Mouse (Mus musculus) MEL (cell line): ENCODE results near the gene Tnnc1. TPM values are rescaled to one million over a fixed set of nuclear protein-coding genes. Genes with fewer than 3 reads are reported as not detected.
A peak's percentile ranks its signal among the peaks of the same experiment; 100 is the strongest.

Experiments
- DNase-seq: peaks from one replicate; pipeline ENCODE4 v3.0.0; 2011; ENCODE audit warnings: low read depth, low spot score
- H3K27ac ChIP-seq: 2 replicates; pipeline ENCODE4 v1.5.1; 2012; ENCODE audit warnings: low read depth, mild to moderate bottlenecking, control low read depth, low read length, moderate library complexity; ENCODE audit not compliant: control insufficient read depth
- H3K27me3 ChIP-seq, 2 experiments: fragments of 150-350 bp in 1 of 2; sonication (generic) in 1 of 2; 2 replicates each; pipeline ENCODE4 v1.6.1; 2012; ENCODE audit warnings: low read length in 2 of 2, mild to moderate bottlenecking in 2 of 2, improper control_type of control experiment in 1 of 2, moderate library complexity in 1 of 2; ENCODE audit not compliant: insufficient read depth in 2 of 2, control insufficient read depth in 1 of 2
- H3K36me3 ChIP-seq, 2 experiments: 2 replicates each; pipeline ENCODE4 v1.6.1; 2012 to 2014; ENCODE audit warnings: low read length in 2 of 2, improper control_type of control experiment in 1 of 2, inconsistent platforms in 1 of 2, mild to moderate bottlenecking in 1 of 2; ENCODE audit not compliant: insufficient read depth in 2 of 2, control insufficient read depth in 1 of 2
- H3K4me1 ChIP-seq, 2 experiments: fragments of 150-350 bp in 1 of 2; sonication (generic) in 1 of 2; 2 replicates each; pipeline ENCODE4 v1.6.1; 2012; ENCODE audit warnings: low read length in 2 of 2, improper control_type of control experiment in 1 of 2, mild to moderate bottlenecking in 1 of 2; ENCODE audit not compliant: insufficient read depth in 2 of 2, control insufficient read depth in 1 of 2
- H3K4me3 ChIP-seq, 2 experiments: fragments of 150-350 bp in 1 of 2; sonication (generic) in 1 of 2; 2 replicates each; pipeline ENCODE4 v1.5.1; 2012; ENCODE audit warnings: low read depth in 2 of 2, low read length in 2 of 2, mild to moderate bottlenecking in 2 of 2, moderate library complexity in 2 of 2, control low read depth in 1 of 2, improper control_type of control experiment in 1 of 2; ENCODE audit not compliant: control insufficient read depth in 1 of 2, insufficient read depth in 1 of 2
- H3K79me2 ChIP-seq: 2 replicates; pipeline ENCODE4 v1.6.1; 2012; ENCODE audit warnings: mild to moderate bottlenecking, low read length, moderate library complexity; ENCODE audit not compliant: control insufficient read depth, poor library complexity, insufficient read depth
- H3K9ac ChIP-seq: 2 replicates; pipeline ENCODE4 v1.6.1; 2012; ENCODE audit warnings: low read depth, mild to moderate bottlenecking, control low read depth, low read length, moderate library complexity; ENCODE audit not compliant: control insufficient read depth, poor library complexity, severe bottlenecking
- H3K9me3 ChIP-seq: fragments of 150-350 bp; sonication (generic); replicated peaks from 2 replicates; pipeline ENCODE4 v1.6.1; 2012; ENCODE audit warnings: mild to moderate bottlenecking, low read length, improper control_type of control experiment, moderate library complexity; ENCODE audit not compliant: insufficient read depth
- ELF1 ChIP-seq: IDR thresholded peaks from 2 replicates; pipeline ENCODE4 v1.6.1; 2014; ENCODE audit warnings: low read depth, mild to moderate bottlenecking, inconsistent platforms, low read length, improper control_type of control experiment, moderate library complexity
- EP300 ChIP-seq, 2 experiments: IDR thresholded peaks; 2 replicates each; pipeline ENCODE4 v1.6.1; 2011; ENCODE audit warnings: improper control_type of control experiment in 2 of 2, low read length in 2 of 2, low read depth in 1 of 2, mild to moderate bottlenecking in 1 of 2
- GATA1 ChIP-seq: IDR thresholded peaks from 2 replicates; pipeline ENCODE4 v1.6.1; 2011; ENCODE audit warnings: low read depth, low read length, improper control_type of control experiment
- MAZ ChIP-seq: IDR thresholded peaks from 2 replicates; pipeline ENCODE4 v1.6.1; 2012; ENCODE audit warnings: low read depth, mild to moderate bottlenecking, inconsistent platforms, low read length, improper control_type of control experiment
- MXI1 ChIP-seq: IDR thresholded peaks from 2 replicates; pipeline ENCODE4 v1.6.1; 2011; ENCODE audit warnings: mild to moderate bottlenecking, low read depth, low read length, improper control_type of control experiment
- MYC ChIP-seq: IDR thresholded peaks from 2 replicates; pipeline ENCODE4 v1.6.1; 2011; ENCODE audit warnings: low read depth, mild to moderate bottlenecking, low read length, improper control_type of control experiment, moderate library complexity
- NELFE ChIP-seq: IDR thresholded peaks from 2 replicates; pipeline ENCODE4 v1.6.1; 2011; ENCODE audit warnings: low read depth, low read length, improper control_type of control experiment
- TAL1 ChIP-seq: IDR thresholded peaks from 2 replicates; pipeline ENCODE4 v1.6.1; 2012; ENCODE audit warnings: mild to moderate bottlenecking, inconsistent platforms, low read length, moderate library complexity, mixed read lengths
- UBTF ChIP-seq: IDR thresholded peaks from 2 replicates; pipeline ENCODE4 v1.6.1; 2012; ENCODE audit warnings: low read depth, mild to moderate bottlenecking, inconsistent platforms, low read length, improper control_type of control experiment, moderate library complexity, borderline replicate concordance; ENCODE audit not compliant: insufficient read depth
- ZNF384 ChIP-seq: IDR thresholded peaks from 2 replicates; pipeline ENCODE4 v1.6.1; 2012; ENCODE audit warnings: low read depth, mild to moderate bottlenecking, inconsistent platforms, low read length, improper control_type of control experiment
- polyA plus RNA-seq, 2 experiments: library from polyadenylated mRNA; stranded (reverse) in 1 of 2; unstranded in 1 of 2; fragments of >175 nt in 1 of 2; fragments of >200 nt in 1 of 2; gene quantifications; 2 replicates each; pipeline versions ENCODE4 v1.2.1 to v1.2.4; 2012; ENCODE audit warnings: low replicate concordance in 2 of 2, low read depth in 1 of 2; ENCODE audit not compliant: insufficient read length in 2 of 2, insufficient read depth in 1 of 2, missing spikeins in 1 of 2
- total RNA-seq: library from RNA; depleted of rRNA; stranded (reverse); fragments of 300-350 nt; gene quantifications from 2 replicates; pipeline ENCODE4 v1.2.3, GENCODE M21; 2012

Tnnc1 gene
- total and polyA plus RNA-seq, 3 experiments: 0.19 TPM; not detected in 2

DNA sequence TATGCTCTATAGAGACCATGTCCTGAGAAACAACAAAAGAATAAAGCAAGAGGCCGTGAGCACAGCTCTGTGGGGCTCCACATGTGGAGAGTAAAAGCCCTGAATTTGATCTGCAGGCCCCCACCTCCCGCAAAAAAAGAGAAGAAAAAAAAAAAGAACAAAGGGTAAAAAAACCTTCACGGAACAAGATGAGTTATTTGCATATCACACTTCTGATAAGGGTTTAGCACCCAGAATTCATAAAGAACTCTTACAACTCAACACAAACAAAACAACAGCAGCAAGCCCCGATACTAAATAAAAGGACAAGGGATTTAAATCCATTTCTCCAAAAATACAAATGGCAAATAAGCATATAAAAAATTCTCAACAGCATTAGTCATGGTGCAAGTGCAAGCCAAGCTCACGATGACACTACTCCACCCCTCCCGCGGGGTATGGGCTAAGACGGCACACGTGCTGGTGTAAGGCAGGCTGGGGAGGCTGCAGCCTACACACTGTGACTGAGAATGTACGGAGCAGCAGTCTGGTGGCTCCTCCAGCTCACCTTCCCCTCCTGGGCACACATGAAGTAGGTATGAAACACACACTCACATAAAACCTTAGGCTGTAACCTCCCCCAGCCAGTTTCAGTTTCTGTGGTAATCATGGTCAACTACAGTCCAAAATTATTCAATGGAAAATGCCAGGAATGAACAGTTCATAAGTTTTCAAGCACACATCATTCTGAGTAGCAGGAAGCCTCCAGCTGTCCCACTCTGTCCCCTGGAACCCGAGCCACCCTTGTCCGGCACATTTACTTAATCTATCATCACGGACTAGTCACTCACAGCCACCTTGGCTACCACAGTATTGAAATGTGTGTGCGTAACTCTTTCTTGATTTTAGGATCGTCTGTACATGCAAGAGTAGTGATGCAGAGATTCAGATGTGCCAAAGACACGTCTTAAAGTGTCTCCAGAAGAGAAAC is 10.3 kb upstream of the Tnnc1 start:
- TF ChIP-seq EP300 (IDR thresholded peaks at IDR 0.05; ENCODE audit: low read depth in 1 of 2, low read length in 2 of 2): no peak
- TF ChIP-seq ZNF384: peak; percentile 88
- peak; percentile 26; the same call in 1 of the 2 replicates for TF ChIP-seq MXI1
- 0 out of 2 replicates have a peak, but pooled peaks have one; percentile 24 for TF ChIP-seq MYC
- peak; percentile 84 for TF ChIP-seq GATA1
- Histone ChIP-seq H3K27ac (no peak overlapping the region), H3K9me3 (no peaks in the 10 kb centered on the region), H3K36me3 (peaks cover 3 to 15% of the 10 kb centered on the region in 2 experiments; a peak in 3 of 4 replicates), H3K27me3 (no peaks in the 10 kb centered on the region), H3K4me3 (no peak overlapping the region; a peak in 1 of 4 replicates), H3K79me2 (no peaks in the 10 kb centered on the region), H3K4me1 (peaks cover 0 to 6% of the 10 kb centered on the region in 2 experiments; a peak in 2 of 4 replicates), H3K9ac (no peak overlapping the region)
- peak; percentile 61 for DNase-seq

GRCm38 (mm10) chr14:31199599-31199998 is 8.5 kb upstream of the Tnnc1 start:
- Histone ChIP-seq H3K4me3 (no peak overlapping the region), H3K9me3 (no peaks in the 10 kb centered on the region), H3K79me2 (no peaks in the 10 kb centered on the region; the same call in 1 of the 2 replicates), H3K27me3 (no peaks in the 10 kb centered on the region), H3K4me1 (peaks cover 0 to 6% of the 10 kb centered on the region in 2 experiments; a peak in 2 of 4 replicates), H3K9ac (no peak overlapping the region), H3K27ac (no peak overlapping the region), H3K36me3 (peaks cover 3 to 26% of the 10 kb centered on the region in 2 experiments; a peak in 3 of 4 replicates)
- DNase-seq: no peak
- no peak for TF ChIP-seq NELFE
- TF ChIP-seq MAZ: no peak

DNA sequence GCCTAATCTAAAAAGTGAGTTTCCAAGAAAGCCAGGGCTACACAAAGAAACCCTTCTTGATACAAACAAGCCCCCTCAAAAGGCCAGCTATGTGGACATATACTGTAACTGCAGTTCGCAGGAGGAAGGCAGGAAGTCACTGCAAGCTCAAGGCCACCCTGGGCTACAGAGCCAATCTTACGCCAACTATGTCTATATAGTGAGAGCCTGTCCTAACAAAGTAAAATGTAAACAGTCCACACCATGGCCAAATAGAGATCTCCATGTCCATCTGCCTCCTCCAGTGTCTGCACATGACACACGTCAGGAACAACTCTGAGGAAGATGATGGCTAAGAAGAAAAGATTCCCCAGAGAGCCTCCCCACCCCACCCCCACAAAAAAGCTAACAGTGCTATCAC is 8.1 kb upstream of the Tnnc1 start:
- Histone ChIP-seq H3K9ac (no peak overlapping the region), H3K79me2 (peaks cover 4% of the 10 kb centered on the region), H3K9me3 (no peaks in the 10 kb centered on the region), H3K36me3 (peaks cover 3 to 24% of the 10 kb centered on the region in 2 experiments; a peak in 3 of 4 replicates), H3K27ac (no peak overlapping the region), H3K27me3 (no peaks in the 10 kb centered on the region), H3K4me3 (no peak overlapping the region), H3K4me1 (peaks cover 0 to 9% of the 10 kb centered on the region in 2 experiments; a peak in 2 of 4 replicates)
- TF ChIP-seq UBTF: no peak
- TF ChIP-seq ELF1: no peak
- TF ChIP-seq TAL1: no peak
- DNase-seq: no peak
